Mouse (Mus musculus): ENCODE data around the gene Zgpat. TPM values are rescaled to one million over a fixed set of nuclear protein-coding genes. Genes with fewer than 3 reads are reported as not detected.

Gene Zgpat
- polyA plus RNA-seq, 1 experiment = 42.9 TPM

DNA sequence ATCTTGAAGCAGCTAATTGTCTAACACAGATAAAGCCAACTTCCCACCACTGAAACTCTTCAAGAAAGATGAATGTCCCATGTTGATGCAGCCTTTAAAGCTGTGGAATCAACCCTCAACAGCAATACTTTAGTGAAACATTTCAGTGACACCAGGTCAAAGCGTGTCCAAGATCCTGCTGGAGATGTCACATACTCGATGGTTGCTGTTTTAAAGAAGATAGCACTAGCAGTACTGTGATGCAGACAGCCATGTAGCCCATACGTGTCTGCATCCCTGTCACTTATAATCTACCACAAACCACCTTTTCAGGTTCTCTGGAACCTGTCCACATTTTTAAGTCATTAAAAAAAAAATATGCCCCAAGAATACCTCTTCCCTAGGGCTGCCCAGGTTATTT lies 39.0 kb downstream of the Zgpat start:
- no peak for TF ChIP-seq GATA1 (IDR thresholded peaks at IDR 0.05; ENCODE audit: low read length)

DNA sequence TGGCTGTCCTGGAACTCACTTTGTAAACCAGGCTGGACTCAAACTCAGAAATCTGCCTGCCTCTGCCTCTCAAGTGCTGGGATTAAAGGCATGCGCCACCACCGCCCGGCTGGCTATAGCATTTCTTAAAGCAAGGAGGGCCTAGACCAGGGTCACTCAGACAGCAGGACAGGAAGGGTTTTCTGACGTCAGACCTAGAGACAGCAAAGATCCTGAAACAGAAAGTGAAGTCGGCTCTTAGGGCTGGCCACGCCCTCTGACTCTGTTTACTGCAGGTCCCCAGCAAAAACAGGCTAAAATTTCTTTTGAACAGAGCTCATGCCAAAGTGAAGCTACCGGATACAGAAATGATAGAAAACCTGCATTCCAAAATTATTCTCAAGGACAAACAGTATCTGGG lies 44.9 kb downstream of the Zgpat start:
- no peak for TF ChIP-seq GATA1 (IDR thresholded peaks at IDR 0.05; ENCODE audit: low read length)

DNA sequence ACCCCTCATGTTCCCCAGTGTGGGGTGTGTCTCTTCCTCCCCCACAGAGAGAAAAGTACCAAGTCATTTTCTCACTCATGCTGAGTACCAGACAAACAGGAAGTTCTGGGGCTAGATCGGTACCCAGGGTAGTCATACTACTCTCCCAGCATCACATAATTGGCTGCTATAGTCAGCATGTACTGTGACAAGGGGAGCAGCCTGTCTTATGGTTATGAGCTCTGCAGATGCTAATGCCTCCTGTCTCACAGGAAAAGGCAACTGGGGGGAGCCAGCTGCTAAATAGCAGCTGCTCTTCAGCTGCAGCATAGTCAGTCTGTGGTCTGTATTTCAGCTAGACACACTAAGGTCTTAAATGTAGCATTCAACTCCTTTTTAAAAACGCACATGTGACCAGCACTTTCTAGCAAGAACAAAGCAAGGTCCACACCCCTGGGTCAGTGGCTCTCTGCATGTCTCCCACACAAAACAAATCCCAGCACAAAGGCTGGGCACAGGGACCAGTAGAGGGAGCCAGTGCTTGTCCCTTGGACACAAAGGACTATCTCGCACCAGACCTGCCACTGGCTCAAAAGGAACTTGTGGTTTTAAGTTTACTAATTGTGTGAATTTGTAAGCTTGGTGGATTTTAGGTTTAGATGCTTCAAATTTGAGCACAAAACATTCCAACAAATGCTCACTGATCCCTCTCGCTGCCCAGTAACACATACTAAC lies 46.2 kb downstream of the Zgpat start:
- no peak for TF ChIP-seq GATA1 (IDR thresholded peaks at IDR 0.05; ENCODE audit: low read length)

DNA sequence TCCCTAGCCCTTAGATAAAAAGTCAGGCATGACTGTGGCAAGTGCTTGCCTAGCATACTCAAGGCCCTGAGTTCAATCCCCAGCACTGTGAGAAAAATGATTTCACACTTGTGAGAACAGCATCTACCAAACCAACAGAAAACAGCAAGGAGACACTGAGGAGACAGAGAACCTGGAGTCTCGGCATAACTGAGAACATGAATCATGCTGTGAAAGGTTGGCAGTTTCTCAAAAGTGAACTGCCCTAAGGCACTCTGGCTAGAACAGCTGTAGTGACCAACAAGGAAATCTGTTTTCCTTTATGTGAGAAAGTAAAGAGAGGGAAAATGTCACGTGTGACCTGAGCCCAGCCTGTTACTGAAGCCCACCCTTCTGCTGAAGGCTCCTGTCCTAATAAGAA lies 48.4 kb downstream of the Zgpat start:
- TF ChIP-seq GATA1 (IDR thresholded peaks at IDR 0.05; ENCODE audit: low read length) = no peak

DNA sequence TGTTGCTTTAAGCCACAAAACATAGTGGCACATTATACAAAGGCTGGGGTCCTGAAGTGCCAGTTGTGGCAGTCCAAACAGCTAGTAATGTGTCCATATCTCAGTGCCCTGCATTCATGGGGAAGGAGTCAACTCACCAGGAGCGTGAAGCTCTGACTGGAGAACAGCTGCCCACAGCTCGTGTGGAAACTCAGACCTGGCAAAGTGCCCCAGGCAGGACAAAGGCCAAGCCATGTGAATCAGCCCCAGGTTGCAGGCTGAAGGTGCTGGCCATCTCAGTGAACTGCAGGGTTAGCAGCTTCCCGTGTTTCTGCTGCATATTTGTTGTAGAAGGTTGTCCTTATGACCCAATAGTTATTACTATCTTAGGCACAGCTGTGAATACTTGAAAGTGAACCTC lies 51.2 kb downstream of the Zgpat start:
- no peak for TF ChIP-seq GATA1 (IDR thresholded peaks at IDR 0.05; ENCODE audit: low read length)

DNA sequence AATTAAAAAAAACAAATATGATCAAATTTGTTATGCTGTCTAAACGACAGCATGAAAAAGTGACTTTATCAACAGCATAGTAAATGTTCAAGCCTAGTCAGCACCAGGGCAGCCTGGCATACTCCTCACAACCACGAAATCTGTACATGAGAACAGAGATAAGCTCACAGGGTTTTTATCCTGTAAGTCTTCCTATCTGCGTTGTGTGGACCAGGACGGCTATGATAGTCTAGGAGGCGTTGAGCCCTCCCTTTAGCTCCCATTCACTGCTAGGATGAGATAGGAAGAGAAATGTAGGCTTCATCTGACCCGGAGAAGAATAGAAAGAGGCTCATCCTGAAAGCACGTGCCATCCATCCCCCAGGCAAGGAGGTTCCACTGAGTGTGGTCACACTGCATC lies 54.6 kb downstream of the Zgpat start:
- TF ChIP-seq GATA1 (IDR thresholded peaks at IDR 0.05; ENCODE audit: low read length) = no peak

DNA sequence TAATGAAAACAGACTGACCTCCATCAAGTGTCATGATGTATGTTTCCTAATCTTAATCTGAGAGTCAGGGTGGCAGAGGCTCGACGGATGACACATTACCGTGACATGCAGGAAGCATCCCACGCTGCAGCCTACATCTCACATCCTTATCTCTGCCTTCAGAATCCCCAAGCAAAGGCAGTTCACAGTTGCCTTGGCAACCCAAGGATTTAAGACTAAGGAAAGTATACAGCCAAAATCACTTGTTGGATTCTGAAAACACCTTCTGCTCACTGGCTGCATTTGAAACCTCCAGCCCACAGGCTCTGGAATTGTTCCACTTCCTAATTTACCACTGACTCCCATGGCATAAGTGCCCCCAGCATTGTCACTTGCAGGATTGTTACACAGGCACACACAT lies 55.7 kb downstream of the Zgpat start:
- no peak for TF ChIP-seq GATA1 (IDR thresholded peaks at IDR 0.05; ENCODE audit: low read length)

DNA sequence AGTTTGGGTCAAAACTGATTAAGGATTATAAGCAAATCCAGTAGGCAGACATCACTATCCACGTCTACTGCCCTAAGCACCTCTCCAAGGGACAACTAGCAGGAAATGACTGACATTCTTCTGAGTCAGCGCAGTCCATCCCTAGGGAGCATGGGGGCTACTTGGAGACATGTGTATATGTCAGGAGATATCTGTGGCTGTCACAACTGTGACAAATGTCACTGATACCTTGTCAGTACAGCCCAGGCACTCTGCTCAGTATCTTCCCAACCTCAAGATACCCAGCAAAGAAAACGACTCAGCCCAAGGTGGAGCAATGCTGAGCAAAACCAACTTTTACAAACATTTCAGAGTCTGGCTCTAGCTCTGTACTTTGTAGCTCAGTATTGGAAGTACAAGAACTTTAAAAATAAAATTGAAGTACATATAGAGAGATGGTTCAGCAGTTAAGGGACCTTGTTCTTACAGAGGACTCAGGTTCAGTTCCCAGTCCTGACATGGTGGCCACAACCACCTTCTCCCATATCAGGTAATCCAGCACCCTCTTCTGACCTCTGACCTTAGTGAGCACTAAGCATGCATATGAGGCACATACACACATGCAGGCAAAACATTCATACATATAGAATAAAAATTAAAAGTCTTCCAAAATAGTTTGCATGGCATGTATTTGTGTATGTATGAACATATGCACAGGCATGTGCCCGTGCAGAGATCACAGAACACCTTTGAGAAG lies 56.3 kb downstream of the Zgpat start:
- TF ChIP-seq GATA1 (IDR thresholded peaks at IDR 0.05; ENCODE audit: low read length) = no peak

DNA sequence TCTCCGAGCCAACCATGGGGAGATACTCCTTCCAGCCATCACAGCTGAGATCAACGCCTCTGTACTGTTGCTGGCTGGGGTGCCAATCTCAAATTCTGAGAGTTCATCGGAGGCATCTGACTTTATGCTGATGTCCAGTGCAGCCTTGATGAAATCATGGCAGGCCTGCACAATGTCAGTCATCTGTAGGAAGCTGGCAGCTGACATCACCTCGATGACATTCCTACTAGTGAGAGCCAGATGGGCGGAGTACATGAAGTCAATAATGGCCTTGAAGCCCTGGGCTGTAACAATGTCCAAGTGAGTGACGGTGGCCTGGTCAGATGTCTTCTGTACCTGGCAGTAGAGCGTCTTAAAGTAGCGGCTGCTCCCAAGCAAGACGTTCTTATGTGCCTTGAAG lies 59.1 kb downstream of the Zgpat start:
- TF ChIP-seq GATA1 (IDR thresholded peaks at IDR 0.05; ENCODE audit: low read length) = no peak

Other genes with a start within 250 kb of the Zgpat start
- not detected in 2 replicates for gene Kcnq2, start 229.6 kb upstream of the Zgpat start, polyA plus RNA-seq (2012)
- gene Eef1a2, start 207.9 kb upstream of the Zgpat start, polyA plus RNA-seq (2012) = not detected in 2 replicates
- 208 and 260 TPM in 2 replicates for gene Ppdpf, start 177.7 kb upstream of the Zgpat start, polyA plus RNA-seq (2012)
- not detected in 2 replicates for gene Ptk6, start 162.1 kb upstream of the Zgpat start, polyA plus RNA-seq (2012)
- gene Srms, start 151.7 kb upstream of the Zgpat start, polyA plus RNA-seq (2012) = not detected in 2 replicates
- gene Fndc11, start 144.9 kb upstream of the Zgpat start, polyA plus RNA-seq (2012) = not detected in 2 replicates
- gene Helz2, start 122.9 kb upstream of the Zgpat start, polyA plus RNA-seq (2012) = 12.4 and 14.2 TPM in 2 replicates
- gene Gmeb2, start 76.9 kb upstream of the Zgpat start, polyA plus RNA-seq (2012) = 10.8 and 19.1 TPM in 2 replicates
- not detected in 2 replicates for gene Stmn3, start 50.4 kb upstream of the Zgpat start, polyA plus RNA-seq (2012)
- 25.1 and 35.5 TPM in 2 replicates for gene Rtel1, start 45.2 kb upstream of the Zgpat start, polyA plus RNA-seq (2012)
- 21.7 and 25.2 TPM in 2 replicates for gene Arfrp1, start 476 bp downstream of the Zgpat start, polyA plus RNA-seq (2012)
- gene Lime1, start 15.2 kb downstream of the Zgpat start, polyA plus RNA-seq (2012) = 17.7 and 30.2 TPM in 2 replicates
- gene Zbtb46, start 94.5 kb downstream of the Zgpat start, polyA plus RNA-seq (2012) = 0.11 and 0.22 TPM in 2 replicates
- not detected in 2 replicates for gene Abhd16b, start 128.3 kb downstream of the Zgpat start, polyA plus RNA-seq (2012)
- 31.1 and 70.5 TPM in 2 replicates for gene Tpd52l2, start 132.2 kb downstream of the Zgpat start, polyA plus RNA-seq (2012)
- gene Dnajc5, start 155.6 kb downstream of the Zgpat start, polyA plus RNA-seq (2012) = 27.9 and 31.8 TPM in 2 replicates
- gene Uckl1, start 220.0 kb downstream of the Zgpat start, polyA plus RNA-seq (2012) = 71.6 and 72.0 TPM in 2 replicates
- gene Prpf6, start 226.9 kb downstream of the Zgpat start, polyA plus RNA-seq (2012) = 25.6 and 26.6 TPM in 2 replicates
- gene Zfp512b, start 227.9 kb downstream of the Zgpat start, polyA plus RNA-seq (2012) = 82.6 and 93.4 TPM in 2 replicates
- 2.2 and 2.4 TPM in 2 replicates for gene Samd10, start 234.3 kb downstream of the Zgpat start, polyA plus RNA-seq (2012)

Measured in G1E-ER4 (cell line).